Mouse (Mus musculus) C2C12 (cell line): ENCODE data around the gene Kmt2d.

Experiments used
- CTCF ChIP-seq: IDR thresholded peaks from one replicate; pipeline ENCODE4 v1.5.1; 2011; ENCODE audit not compliant: control insufficient read depth, insufficient read depth, insufficient read length
- MAX ChIP-seq: IDR thresholded peaks from one replicate; pipeline ENCODE4 v1.6.1; 2011; ENCODE audit warnings: mild to moderate bottlenecking, control low read depth
- MYOG ChIP-seq: IDR thresholded peaks from one replicate; pipeline ENCODE4 v1.6.1; 2011; ENCODE audit not compliant: control insufficient read depth, insufficient read length; ENCODE audit errors: extremely low read depth
- USF1 ChIP-seq: IDR thresholded peaks from one replicate; pipeline ENCODE4 v1.6.1; 2011; ENCODE audit warnings: low read depth, mild to moderate bottlenecking, control low read depth, moderate library complexity

DNA sequence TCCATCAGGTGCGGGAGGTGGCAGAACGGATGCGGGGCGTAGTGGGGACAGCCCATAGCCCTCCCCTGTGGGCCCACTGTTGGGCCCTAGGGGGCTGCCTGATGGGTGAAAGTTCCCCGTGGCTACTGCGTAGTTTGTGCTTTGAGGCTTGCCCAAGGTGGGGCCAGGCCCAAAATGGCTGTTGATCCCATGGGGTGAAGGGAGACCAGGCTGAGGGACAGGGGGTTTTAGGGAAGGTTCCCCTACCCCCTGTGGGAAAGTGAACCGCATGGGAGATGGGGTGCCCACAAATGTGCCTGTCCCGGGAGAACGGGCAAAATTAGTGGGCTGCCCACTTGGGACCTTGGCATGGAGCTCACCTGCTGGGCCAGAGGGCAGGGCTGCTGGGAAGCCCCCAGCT is 18.9 kb downstream of the Kmt2d start:
- TF ChIP-seq MAX (no peak), USF1 (no peak), MYOG (no peak), CTCF (no peak)
